Mouse (Mus musculus) C2C12 (cell line): ENCODE measurements around the gene Syn3. TPM values are rescaled to one million over a fixed set of nuclear protein-coding genes. Genes with fewer than 3 reads are reported as not detected.

ENCODE experiments used
- H3K27me3 ChIP-seq: one replicate; pipeline ENCODE4 v1.6.1; 2011; ENCODE audit not compliant: control insufficient read depth, insufficient read depth, insufficient read length
- H3K36me3 ChIP-seq: one replicate; pipeline ENCODE4 v1.6.1; 2011; ENCODE audit not compliant: control insufficient read depth, insufficient read depth
- H3K4me3 ChIP-seq: one replicate; pipeline ENCODE4 v1.5.1; 2011; ENCODE audit warnings: mild to moderate bottlenecking, control low read depth; ENCODE audit not compliant: poor library complexity, insufficient read depth, severe bottlenecking
- H3K79me2 ChIP-seq: one replicate; pipeline ENCODE4 v1.6.1; 2011; ENCODE audit not compliant: control insufficient read depth, insufficient read depth
- H3K79me3 ChIP-seq: one replicate; pipeline ENCODE4 v1.6.1; 2011; ENCODE audit warnings: low read depth, control low read depth
- H3ac ChIP-seq: one replicate; pipeline ENCODE3; 2011; ENCODE audit warnings: low read depth; ENCODE audit not compliant: control insufficient read depth, insufficient read length
- CEBPB ChIP-seq: IDR thresholded peaks from one replicate; pipeline ENCODE4 v1.6.1; 2011; ENCODE audit warnings: low read depth, mild to moderate bottlenecking, control low read depth, moderate library complexity
- CTCF ChIP-seq: IDR thresholded peaks from one replicate; pipeline ENCODE4 v1.5.1; 2011; ENCODE audit not compliant: control insufficient read depth, insufficient read depth, insufficient read length
- FOSL1 ChIP-seq: IDR thresholded peaks from one replicate; pipeline ENCODE4 v1.8.0; 2011; ENCODE audit warnings: mild to moderate bottlenecking, low read length; ENCODE audit not compliant: poor library complexity, insufficient read depth, severe bottlenecking
- MAX ChIP-seq: IDR thresholded peaks from one replicate; pipeline ENCODE4 v1.6.1; 2011; ENCODE audit warnings: mild to moderate bottlenecking, control low read depth
- MYOD1 ChIP-seq: IDR thresholded peaks from one replicate; pipeline ENCODE4 v1.6.1; 2011; ENCODE audit warnings: low read depth; ENCODE audit not compliant: control insufficient read depth, insufficient read length
- MYOG ChIP-seq: IDR thresholded peaks from one replicate; pipeline ENCODE4 v1.6.1; 2011; ENCODE audit not compliant: control insufficient read depth, insufficient read length; ENCODE audit errors: extremely low read depth
- USF1 ChIP-seq: IDR thresholded peaks from one replicate; pipeline ENCODE4 v1.6.1; 2011; ENCODE audit warnings: low read depth, mild to moderate bottlenecking, control low read depth, moderate library complexity
- polyA plus RNA-seq: library from polyadenylated mRNA; unstranded; fragments of >200 nt; fragmentation: generic; extraction: Trizol; gene quantifications from one replicate; pipeline ENCODE4 v1.2.1, GENCODE M21; 2012; ENCODE audit warnings: missing spikeins

The Syn3 gene
- polyA plus RNA-seq, 1 experiment, result 0.20 TPM

GRCm38 (mm10) chr10:86281238-86281637, 217.5 kb downstream of the Syn3 start:
- no peaks in the 10 kb centered on the region for H3K79me3 ChIP-seq
- H3K79me2 ChIP-seq, result no peaks in the 10 kb centered on the region
- H3K36me3 ChIP-seq, result no peaks in the 10 kb centered on the region
- H3K4me3 ChIP-seq, result no peak overlapping the region
- H3ac ChIP-seq, result no peak overlapping the region
- TF ChIP-seq CTCF (no peak), FOSL1 (no peak)
- H3K27me3 ChIP-seq, result no peaks in the 10 kb centered on the region

DNA sequence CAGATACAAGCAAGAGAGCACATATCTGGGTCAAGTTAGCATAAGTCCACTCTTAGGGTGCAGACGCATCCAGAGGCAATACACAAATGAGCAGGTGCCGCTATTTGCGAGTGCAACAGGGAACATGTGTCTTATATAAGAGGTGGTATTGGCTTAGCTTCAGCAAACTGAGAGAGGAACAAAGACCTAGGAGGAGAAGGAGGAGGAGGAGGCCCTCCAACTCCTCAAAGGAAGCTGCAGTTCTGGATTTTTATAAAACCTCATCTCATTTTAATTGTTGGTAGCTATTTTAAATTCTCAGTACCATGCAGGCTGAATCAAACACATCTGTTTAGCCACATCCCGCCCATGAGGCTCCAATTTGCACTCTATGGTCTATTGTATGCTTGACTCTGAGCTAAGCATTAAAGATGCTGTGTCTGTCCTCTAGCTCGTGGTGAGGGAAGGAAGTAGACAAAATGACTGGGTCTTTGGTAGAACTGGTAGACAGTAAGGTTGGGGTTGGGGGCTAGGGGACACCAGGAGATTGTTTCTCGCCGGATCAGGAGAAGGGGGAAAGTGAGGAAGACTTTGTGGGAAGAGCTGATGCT, 219.0 kb downstream of the Syn3 start:
- H3K79me3 ChIP-seq, result no peaks in the 10 kb centered on the region
- no peak overlapping the region for H3K4me3 ChIP-seq
- H3K27me3 ChIP-seq, result no peaks in the 10 kb centered on the region
- TF ChIP-seq USF1, result no peak
- H3K79me2 ChIP-seq, result no peaks in the 10 kb centered on the region
- no peaks in the 10 kb centered on the region for H3K36me3 ChIP-seq
- no peak overlapping the region for H3ac ChIP-seq

GRCm38 (mm10) chr10:86278481-86278880, 220.2 kb downstream of the Syn3 start:
- Histone ChIP-seq H3K27me3 (no peaks in the 10 kb centered on the region), H3K79me3 (no peaks in the 10 kb centered on the region), H3K4me3 (no peak overlapping the region), H3K79me2 (no peaks in the 10 kb centered on the region), H3K36me3 (no peaks in the 10 kb centered on the region), H3ac (no peak overlapping the region)
- TF ChIP-seq FOSL1 (no peak), USF1 (no peak), MAX (no peak), MYOG (no peak), MYOD1 (no peak), CTCF (no peak), CEBPB (no peak)

GRCm38 (mm10) chr10:86277327-86277726, 221.4 kb downstream of the Syn3 start:
- Histone ChIP-seq H3K27me3 (no peaks in the 10 kb centered on the region), H3ac (no peak overlapping the region), H3K36me3 (no peaks in the 10 kb centered on the region), H3K79me3 (no peaks in the 10 kb centered on the region), H3K4me3 (no peak overlapping the region), H3K79me2 (no peaks in the 10 kb centered on the region)
- TF ChIP-seq CTCF, result no peak
- TF ChIP-seq MAX, result no peak
- TF ChIP-seq USF1, result no peak
- no peak for TF ChIP-seq MYOD1
- TF ChIP-seq CEBPB, result no peak
- TF ChIP-seq FOSL1, result no peak
- TF ChIP-seq MYOG, result no peak

- Histone ChIP-seq H3K79me3 (no peaks in the 10 kb centered on the region), H3ac (no peak overlapping the region), H3K27me3 (no peaks in the 10 kb centered on the region), H3K4me3 (no peak overlapping the region), H3K79me2 (no peaks in the 10 kb centered on the region), H3K36me3 (no peaks in the 10 kb centered on the region)
- TF ChIP-seq FOSL1, result no peak
- TF ChIP-seq CTCF, result no peak
- no peak for TF ChIP-seq MYOG
- no peak for TF ChIP-seq MAX
- TF ChIP-seq CEBPB, result no peak
- TF ChIP-seq MYOD1, result no peak
- TF ChIP-seq USF1, result no peak
These were observed 223.1 kb downstream of the Syn3 start for GRCm38 (mm10) chr10:86275585-86275984.

DNA sequence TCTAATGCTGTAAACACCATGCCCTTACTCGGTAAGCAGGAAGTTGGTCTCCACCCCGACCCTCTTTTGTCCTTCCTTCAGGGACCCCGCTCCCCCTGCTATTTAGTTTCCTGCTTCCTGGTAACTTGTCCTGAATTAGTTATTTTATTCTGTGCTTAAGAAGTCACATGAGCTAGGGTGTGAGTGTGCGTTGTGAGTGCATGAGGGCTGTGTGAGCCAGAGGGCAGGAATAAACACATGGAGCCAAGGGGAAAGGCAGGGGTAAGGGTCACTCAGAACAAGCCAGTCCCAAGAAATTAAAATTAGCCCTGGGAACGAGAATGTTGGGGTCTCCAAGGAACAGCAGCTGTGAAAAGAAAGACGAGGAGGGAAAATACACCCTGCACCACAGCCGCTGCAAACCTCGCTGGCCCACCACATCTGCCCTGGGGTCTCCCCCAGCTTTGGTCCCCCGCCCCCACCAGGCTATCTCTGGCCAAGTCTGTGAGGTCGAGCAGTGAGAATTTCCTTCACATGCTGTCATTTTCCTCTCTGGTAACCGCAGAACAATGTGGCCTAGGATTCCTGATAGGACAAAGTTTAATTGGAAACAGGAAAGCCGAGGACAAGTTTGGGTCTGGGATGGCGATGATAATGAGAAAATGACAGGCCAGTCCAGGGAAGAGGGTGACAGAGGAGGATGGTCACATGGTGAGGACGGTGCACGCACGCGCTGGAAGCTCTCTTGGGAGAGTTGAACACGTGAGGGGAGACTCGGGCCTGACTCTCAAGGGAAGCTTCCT, 225.1 kb downstream of the Syn3 start:
- Histone ChIP-seq H3K27me3 (no peaks in the 10 kb centered on the region), H3K36me3 (no peaks in the 10 kb centered on the region), H3K79me2 (no peaks in the 10 kb centered on the region), H3K4me3 (no peak overlapping the region), H3K79me3 (no peaks in the 10 kb centered on the region), H3ac (no peak overlapping the region)
- TF ChIP-seq MYOD1 (no peak), CEBPB (no peak), MAX (no peak)
